Mouse (Mus musculus) spleen, adult 18-20 months (tissue): Measurements from ENCODE around the gene Srsf5.
"Not testable (repeated sequence)": the region's sequence is repeated elsewhere in the genome, so short reads cannot be mapped to it uniquely, and the experiment has no call there.

Experiments
- DNase-seq, 2 experiments: peaks; one replicate each; pipeline ENCODE4 v3.0.0; 2022; ENCODE audit warnings: mixed read lengths in 2 of 2

Srsf5 gene

GRCm38 (mm10) chr12:80949603-80950002 lies 4.3 kb downstream of the Srsf5 start:
- not testable (repeated sequence) for DNase-seq

DNA sequence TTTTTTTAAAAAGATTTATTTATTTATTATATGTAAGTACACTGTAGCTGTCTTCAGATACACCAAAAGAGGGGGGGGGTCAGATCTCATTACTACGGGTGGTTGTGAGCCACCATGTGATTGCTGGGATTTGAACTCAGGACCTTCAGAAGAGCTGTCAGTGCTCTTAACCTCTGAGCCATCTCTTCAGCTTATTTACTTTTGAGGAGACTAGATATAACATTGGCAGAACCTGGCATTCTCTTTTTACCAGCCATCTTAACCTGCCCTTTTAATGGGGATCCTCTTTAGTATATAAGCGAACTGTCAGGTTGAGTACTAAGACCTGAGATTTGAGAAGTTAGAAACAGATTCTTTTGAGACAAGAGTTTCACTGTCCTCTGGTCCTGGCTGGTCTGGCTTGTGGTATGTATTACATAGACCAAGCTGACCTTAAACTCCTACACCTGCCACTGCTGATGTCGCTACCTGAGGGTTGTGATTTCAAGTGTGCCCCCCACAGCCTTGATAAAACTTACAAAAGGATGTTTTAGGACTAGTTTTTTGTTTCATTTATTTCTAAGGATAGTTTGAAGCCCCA lies 6.4 kb downstream of the Srsf5 start:
- DNase-seq = no peak

GRCm38 (mm10) chr12:80952526-80952925 lies 7.2 kb downstream of the Srsf5 start:
- no peak for DNase-seq

DNA sequence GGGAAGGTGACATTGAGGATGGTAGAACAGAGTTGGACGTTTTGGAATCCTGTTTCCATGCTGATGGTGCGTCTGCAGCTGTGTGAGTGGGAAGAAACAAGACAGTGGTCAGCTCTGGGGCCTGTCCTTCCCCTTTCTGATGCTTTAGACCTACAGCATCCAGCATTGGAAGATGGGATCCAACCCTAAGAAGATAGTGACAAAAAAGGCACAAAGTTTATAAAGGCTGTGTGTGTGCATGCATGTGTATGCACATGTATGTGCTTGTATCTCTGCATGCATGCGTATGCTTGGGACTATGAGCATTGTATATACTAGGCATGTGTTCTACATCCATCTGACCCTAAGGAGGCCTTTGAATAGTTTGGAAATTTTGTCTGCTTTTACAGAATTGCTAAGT lies 10.7 kb downstream of the Srsf5 start:
- DNase-seq = no peak

DNA sequence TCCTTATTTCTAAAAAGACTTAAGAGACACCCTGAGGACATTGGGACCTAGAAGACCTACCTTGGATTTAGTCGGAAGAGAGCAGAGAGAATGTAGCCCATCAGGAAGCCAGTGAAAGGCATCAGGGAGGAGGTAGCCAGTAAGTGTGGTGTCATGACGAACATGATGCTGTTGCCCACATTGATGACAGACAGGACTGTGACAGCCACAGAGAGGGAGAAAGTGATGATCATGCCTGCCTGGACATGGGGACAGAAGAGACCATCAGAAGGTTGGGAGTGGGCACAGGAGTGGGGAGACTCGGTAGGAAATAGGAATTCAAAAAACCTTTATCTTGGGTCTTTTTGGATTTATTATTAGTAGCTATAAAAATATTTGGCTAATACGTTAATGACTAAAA lies 12.7 kb downstream of the Srsf5 start:
- DNase-seq = no peak

GRCm38 (mm10) chr12:80962566-80962965 lies 17.3 kb downstream of the Srsf5 start:
- DNase-seq = no peak

GRCm38 (mm10) chr12:80966059-80966838 lies 20.9 kb downstream of the Srsf5 start:
- DNase-seq = no peak

DNA sequence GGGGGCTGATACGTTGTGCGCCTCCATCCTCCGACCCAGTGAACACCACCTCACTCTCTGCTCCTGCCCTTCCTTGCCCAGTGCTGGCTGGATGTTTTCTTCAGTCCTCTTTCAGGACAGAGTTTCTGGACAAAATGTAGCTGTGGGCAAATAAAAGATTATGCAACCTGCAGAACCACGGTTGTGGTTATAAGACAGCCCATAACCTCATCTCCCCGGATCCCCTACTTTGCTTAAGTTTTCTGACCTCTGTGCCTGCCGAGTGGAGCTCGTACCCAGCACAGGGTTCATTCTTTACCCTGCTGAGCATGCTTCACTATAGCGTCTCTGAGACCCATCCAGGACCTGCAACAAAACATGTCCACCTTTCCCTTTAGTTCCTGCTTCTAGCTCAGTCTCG lies 22.6 kb downstream of the Srsf5 start:
- no peak for DNase-seq

DNA sequence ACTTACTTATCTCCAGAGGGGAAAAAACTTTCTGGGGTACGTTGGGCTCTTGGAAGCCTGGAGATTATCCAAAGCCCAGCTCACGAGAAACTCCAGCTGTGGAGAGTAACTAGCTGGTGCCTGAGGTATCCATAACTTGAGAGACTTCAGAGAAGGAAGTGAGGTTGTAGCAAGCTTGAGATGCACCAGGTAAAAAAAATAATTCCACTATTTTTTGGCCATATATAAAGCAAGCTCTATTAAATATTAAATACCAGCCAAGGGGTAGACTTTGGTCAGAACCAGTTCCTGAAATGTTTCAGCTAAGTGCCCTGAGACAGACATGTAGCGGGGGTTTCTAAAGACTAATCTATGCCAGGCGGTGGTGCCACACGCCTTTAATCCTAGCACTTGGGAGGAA lies 23.3 kb downstream of the Srsf5 start, which contains the start of gene Slc10a1:
Gene Slc10a1 (minus strand): TSS at position 101 of the 400 bp plus-strand sequence.
- DNase-seq = no peak

DNA sequence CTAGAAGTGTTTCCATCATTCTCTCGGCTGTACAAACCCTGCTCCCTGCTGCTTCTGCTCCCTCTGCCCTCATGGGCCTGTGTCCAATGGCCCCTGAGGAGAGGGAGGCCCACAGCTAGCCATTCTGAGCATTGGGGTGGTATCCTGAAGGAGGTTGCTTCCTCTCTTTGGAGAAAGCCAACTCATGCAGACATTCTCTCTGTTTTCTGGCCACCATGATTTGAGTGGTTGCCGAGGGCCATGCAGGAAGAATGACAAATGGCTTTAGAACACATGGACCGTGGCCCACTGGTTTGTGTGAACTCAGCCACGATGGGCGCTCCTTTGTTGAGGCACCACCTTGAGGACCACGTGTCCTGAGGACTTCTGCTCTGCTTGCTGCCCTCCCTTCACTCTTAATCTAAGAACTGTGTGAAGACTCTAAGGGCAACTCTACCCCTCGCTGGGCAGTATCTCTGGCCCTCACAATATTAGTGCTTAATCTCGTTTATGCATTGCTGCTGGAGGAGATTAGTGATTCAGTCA lies 24.9 kb downstream of the Srsf5 start:
- no peak for DNase-seq

- no peak for DNase-seq
Measured at GRCm38 (mm10) chr12:80971756-80972155, 26.5 kb downstream of the Srsf5 start.

DNA sequence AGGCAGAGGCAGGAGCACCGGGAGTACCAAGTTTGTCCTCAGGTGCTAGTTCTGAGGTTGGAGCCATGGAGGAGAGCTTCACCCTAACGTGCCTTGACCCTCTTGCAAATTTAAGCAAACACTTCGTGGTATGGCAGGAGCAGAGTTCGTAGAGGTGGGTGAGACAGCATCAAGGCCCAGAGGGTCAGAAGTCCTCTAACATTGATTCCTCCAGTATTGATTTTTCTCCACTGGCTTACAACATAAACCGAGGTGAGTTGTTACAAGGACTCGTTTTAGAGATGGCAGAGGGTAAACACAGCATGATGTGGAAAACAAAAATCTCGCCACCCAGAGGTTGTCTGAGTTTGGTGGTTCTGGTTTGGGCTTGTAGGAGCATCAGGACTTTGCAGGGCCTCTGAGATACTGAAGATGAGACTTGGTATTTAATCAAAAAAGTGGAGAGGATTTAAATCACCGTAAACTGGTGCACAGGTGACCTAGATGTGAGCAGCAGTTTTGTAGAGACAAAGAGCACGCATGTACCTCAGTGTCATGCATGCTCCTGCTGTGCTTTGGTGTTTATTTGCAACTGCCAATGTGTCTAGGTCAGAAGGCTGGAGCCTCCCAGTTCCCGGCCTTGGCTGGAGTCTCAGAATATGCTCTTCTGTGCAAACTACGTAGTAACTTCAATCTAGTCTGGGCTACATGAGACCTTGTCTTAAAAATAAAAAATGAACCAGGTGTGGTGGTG lies 30.8 kb downstream of the Srsf5 start:
- DNase-seq = no peak

- DNase-seq = peak; percentile 17 to 75
Measured at GRCm38 (mm10) chr12:80982326-80982725, 37.0 kb downstream of the Srsf5 start.

- no peak for DNase-seq
Measured at GRCm38 (mm10) chr12:80983695-80984094, 38.4 kb downstream of the Srsf5 start.

DNA sequence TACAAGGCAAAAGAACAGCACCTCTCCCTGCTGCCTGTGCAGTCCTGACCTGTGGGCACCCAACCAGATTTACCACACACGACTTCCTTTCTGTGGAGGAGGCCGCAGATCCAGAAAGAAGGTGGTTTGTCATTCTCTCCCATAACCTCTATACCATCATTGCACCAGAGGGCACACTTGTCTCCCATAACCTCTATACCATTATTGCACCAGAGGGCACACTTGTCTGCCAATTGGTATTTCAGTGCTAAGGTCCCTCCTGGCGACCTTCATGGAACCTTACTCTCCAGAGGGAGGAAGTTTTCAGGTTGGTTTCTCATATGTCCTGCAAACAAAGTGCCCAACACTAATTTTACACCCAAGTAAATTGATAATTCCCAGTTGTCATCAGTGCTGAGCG lies 41.3 kb downstream of the Srsf5 start:
- no peak for DNase-seq

DNA sequence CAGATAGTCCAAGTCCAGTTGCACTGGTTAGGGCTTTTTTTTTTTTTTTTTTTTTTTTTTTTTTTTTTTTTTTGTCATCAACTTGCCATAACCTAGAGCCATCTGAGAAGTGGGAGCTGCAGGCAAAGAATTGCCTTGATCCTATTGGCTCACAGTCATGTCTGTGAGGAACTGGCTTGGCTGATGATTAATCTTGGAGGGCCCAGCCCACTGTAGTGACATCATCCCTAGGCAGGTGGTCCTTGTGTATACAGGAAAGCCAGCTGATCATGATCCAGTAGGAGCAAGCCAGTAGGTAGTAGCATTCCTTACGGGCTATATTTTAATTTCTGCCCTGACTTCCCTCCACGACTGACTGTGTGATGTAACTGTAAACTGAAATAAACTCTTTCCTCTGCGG lies 43.0 kb downstream of the Srsf5 start:
- no peak for DNase-seq

DNA sequence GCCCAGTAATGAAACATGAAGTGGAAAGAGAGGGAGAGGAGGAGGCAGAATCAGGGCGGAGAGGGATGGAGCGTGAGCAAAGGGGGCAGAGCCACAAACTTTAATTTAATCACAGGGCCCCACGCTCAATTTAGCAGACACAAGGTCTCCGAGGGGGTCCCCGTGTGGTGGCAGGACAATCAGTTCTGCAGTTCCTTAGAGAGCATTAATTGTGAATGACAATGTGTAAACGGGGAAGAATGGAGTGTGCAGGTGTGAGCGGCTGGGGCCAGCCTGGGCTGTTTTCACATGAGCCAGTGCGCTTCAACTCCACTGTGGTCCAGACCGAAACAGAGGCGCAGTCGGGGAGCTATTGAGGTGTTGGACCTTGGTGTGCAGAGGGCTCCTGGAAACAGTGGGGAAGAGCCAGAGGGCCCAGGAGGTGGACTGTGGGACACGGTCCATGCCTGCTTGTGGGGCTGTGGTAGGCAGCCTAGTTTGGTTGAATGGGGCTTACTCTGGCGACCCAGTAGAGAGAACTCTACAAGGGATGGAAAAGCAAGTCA lies 45.7 kb downstream of the Srsf5 start:
- no peak for DNase-seq

DNA sequence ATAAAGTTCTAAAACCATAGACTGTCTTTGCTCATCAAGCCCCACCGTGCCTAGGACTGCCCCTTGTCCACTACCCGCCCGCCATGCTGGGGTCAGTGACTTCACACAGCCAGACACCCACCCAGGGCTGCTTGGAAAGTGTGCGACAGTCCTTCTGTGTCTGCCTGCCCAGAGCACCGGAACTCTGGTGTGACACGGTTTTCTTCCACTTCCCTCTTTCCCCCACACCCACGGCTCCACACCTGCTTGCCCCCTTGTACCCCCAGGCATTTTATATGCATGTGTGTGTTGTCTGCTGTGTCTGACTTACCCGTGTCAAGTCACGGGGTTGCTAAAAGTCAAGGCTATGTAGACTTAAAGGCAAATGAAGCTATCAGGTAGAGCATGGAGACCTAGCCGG lies 46.5 kb downstream of the Srsf5 start:
- DNase-seq = peak in 1 of 2 experiments; percentile 9

- DNase-seq = no peak
Measured at GRCm38 (mm10) chr12:80992540-80993122, 47.3 kb downstream of the Srsf5 start.

GRCm38 (mm10) chr12:80993773-80994172 lies 48.5 kb downstream of the Srsf5 start:
- DNase-seq = no peak

DNA sequence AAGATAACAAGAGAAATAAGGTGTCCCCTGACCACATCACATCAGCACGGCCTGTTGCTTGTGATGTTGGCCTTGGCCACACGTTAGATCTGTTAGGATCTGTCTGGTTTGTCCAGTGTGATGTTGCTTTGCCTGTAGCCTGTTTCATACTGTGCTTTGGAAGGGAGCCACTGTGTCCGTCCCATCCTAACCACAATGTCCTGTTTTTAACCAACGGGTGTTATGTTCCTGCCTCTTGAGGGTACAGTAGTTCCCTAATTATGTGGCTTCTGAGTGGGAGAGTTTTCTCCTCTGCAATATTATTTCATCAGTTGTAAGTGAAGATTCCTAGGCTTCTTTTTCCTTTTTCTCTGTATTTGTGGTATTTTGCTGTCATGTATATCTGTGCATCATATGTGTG lies 50.0 kb downstream of the Srsf5 start:
- DNase-seq = no peak

DNA sequence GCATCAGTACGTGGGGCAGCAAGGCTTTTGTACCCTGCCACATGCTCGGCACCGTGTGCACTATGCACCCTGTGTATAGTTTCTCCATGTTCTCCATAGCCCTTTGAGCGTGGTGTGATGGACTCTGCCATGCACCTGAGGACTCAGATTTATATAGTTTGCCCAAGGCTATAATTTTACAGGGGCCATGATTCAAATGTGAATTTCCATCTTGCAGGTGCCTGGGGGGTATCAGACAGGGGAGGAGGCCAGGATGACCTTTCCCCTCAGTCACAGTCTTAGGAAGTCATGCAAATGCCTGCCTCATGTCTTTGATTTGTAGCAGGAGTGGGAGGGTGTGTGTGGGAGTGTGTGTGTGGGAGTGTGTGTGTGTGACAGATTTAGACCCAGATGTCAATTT lies 52.3 kb downstream of the Srsf5 start:
- DNase-seq = no peak
